Mouse (Mus musculus): Measurements from ENCODE around the gene Cdpf1.

- no peak for TF ChIP-seq POLR2A (IDR thresholded peaks at IDR 0.05; ENCODE audit: borderline replicate concordance, control insufficient read depth, low read depth, low read length)
- TF ChIP-seq CTCF (IDR thresholded peaks at IDR 0.05; ENCODE audit: control insufficient read depth, insufficient read depth, low read length): no peak
Observed at GRCm38 (mm10) chr15:85762761-85763160, 48.7 kb downstream of the Cdpf1 start.

Data from bone marrow, adult 2 months (tissue).